Mouse (Mus musculus) urinary bladder, postnatal 36 days (tissue): ENCODE measurements around the gene Irgc1.
"Not testable (repeated sequence)": the region's sequence is repeated elsewhere in the genome, so short reads cannot be mapped to it uniquely, and the experiment has no call there.

Source experiments
- DNase-seq, 2 experiments: peaks; one replicate each; pipeline ENCODE4 v3.0.0; 2022; ENCODE audit warnings: low spot score in 2 of 2, mixed read lengths in 1 of 2

Gene Irgc1

DNA sequence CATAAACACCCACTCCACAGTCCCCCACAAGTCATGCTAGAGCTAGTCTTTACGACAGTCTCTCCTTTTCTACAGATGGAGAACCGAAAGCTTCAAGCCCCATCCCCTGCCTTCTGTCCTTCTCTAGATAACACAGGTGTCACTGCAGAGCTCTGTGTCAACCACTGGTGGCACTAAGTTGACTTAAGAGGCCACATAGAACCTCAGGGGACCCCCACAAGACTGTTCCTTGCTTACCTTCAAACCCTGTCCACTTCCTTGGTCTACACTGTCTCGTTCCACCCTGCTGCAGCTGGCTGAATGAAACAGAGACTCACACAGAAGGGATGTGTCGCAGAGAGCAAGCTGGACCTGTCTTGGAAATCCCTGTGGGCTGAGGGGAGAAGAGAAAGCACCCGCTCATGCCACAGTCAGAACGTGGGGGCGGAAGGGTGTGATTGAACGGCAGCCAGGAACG is at the start of gene Irgc1:
Irgc1 (minus strand) TSS at position 443 of the 457 bp plus-strand sequence.
- no peak for DNase-seq

DNA sequence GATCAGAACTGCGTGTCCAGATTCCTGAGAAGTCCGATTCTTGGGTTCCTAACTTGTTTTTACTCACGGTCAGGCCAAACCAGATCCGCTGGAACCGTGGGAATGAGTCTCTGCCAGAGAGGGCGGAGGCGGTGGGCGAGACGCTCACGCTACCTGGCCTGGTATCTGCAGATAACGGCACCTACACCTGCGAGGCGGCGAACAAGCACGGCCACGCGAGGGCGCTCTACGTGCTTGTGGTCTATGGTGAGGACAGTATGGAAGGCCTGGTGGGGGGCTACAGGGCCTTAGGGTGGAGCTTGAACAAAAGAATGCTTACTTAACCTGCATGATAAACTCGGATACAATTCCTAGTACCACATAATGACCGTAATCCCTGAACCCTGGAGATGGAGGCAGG is 49.4 kb upstream of the Irgc1 start:
- DNase-seq = peak in 1 of 2 experiments; percentile 20

DNA sequence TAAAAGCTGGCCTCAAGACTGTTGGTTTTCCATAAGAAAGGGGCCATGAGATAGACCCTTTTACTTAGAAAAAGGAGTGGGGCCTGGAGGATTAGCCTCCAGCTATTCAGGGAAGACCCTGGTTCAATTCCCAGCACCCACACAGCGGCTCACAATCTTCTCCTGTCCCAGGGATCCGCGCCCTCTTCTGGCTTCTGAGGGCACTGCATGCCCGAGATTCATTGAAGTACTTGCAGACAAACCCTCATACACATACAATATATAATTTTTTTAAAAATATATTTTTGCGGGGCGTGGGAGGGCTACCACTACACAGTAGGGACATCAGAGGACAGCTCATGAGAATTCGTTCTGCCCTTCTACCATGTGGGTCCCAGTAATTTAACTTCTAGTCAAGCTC is 48.8 kb upstream of the Irgc1 start:
- no peak for DNase-seq

DNA sequence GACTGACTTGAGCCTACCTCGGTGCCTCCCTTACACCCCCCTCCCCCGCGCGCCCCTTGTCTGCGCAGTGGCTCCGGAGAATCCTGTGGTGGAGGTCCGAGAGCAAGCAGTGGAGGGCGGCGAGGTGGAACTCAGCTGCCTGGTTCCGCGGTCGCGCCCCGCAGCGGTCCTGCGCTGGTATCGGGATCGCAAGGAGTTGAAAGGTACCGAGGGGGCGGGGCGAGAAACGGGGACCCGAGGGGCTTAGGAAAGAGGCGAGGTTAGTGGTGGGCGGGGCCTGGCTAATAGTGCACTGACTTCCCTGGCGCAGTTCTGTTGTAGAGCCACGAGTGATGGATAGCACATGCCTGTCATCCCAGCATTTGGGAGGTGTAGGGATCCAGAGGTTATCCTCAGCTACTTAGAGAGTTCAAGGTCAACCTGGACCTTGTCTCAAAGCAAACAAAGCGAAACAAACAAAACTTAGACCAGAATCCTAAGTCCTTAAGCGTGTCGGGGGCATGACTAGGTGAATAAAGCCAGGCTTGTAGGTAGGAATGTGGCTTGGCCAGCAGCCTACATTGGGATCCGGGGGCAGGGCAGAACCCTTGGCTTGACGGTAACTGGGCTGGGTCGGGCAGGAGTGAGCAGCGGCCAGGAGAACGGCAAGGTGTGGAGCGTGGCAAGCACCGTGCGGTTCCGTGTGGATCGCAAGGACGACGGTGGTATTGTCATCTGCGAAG is 47.9 kb upstream of the Irgc1 start:
- no peak for DNase-seq

DNA sequence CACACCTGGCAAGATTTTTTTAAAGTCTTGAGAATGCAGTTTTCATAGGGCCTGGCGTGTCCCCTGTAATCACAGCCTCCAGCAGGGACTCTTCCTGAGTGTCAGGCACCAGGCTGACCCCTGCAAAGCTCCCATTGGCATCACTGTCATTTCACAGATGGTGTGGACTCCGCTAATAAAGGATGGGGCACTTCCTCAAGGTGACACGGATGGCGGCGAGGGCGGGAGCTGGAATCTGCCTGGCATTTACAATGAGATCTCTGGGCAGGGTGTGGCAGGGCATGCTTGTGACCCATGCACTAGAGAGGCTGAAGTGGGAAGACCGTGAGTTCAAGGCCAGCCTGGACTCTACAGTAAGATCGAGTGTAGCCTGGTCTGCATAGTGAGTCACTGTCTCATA is 36.2 kb upstream of the Irgc1 start:
- DNase-seq = no peak

DNA sequence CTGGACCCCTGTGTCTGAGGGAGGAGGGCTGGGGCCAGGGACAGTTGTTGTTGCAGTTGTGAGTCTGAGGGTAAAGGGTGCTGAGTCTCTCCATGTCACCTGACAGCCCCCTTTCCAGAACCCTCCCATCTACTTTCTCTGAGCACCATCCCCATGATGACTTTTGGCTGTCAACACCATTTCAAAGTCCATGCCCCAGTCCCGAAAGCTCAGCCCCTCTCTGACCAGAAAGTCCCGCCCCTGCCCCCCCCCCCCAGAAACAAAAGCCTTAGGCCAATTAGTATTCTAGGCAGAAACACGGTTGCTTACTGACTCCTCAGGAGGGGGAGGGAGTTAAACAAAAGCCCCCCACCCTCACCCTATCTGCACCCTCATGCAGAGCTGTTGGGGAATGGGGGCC is 35.3 kb upstream of the Irgc1 start:
- DNase-seq = no peak

DNA sequence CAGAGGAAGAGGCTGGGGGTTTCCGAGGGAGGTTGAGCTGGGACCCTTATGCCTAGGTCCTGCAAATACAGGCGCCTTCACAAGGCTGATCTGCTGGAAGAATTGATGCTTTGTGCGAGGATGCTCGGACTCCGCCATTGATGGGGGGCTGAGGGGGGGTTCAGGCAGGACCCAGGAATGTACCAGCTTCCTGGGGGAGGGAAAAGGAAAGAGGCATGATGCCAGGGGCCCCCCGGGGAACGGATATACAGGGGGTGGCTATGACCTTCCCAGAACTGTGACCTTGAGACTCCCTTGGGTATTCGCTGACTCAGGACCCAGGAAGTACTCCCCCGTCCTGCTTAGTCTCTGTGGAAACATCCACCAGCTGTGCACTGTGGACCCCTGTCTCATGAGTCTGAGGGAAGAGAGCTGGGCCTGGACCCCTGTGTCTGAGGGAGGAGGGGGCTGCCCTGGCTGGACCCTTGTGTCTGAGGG is 34.6 kb upstream of the Irgc1 start:
- DNase-seq = no peak

DNA sequence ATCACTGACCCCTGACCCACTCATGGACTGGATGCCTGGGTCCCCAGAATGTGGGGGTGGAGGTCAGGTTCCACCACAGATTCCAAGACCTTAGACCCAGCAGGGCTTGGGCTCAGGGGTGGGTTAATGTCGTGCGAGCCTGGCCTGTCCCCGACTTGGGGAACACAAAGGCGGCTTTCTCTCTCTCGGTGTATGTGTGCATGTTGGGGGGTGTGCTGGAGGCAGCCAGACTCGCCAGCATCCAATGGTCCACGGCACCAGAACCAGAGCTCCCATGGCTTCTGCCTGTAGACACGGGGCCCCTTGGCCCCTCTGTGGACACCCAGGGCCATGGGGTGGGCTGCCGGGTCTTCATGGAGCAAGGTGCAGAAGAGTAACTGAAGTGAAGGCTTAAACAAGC is 33.4 kb upstream of the Irgc1 start:
- no peak for DNase-seq

DNA sequence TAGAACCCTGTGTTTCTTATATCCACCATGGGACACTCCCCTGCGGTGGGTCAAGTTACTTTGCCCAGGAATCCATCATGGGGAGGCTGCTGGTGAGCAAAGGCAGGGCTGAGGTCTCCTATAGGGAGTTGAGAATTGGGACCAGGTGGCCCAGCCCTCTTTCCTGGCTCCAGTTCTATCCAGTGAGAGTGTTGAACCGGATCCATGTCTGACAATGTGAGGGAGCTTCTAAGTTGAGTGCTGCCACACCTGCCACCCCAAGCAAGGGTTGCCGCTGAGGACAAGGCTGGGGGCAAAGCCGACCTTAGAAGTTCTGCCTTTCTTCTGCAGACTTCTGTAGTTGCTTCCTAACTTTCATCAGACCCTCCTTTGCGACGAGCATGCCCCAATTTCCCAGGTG is 31.2 kb upstream of the Irgc1 start:
- DNase-seq = not testable (repeated sequence)

DNA sequence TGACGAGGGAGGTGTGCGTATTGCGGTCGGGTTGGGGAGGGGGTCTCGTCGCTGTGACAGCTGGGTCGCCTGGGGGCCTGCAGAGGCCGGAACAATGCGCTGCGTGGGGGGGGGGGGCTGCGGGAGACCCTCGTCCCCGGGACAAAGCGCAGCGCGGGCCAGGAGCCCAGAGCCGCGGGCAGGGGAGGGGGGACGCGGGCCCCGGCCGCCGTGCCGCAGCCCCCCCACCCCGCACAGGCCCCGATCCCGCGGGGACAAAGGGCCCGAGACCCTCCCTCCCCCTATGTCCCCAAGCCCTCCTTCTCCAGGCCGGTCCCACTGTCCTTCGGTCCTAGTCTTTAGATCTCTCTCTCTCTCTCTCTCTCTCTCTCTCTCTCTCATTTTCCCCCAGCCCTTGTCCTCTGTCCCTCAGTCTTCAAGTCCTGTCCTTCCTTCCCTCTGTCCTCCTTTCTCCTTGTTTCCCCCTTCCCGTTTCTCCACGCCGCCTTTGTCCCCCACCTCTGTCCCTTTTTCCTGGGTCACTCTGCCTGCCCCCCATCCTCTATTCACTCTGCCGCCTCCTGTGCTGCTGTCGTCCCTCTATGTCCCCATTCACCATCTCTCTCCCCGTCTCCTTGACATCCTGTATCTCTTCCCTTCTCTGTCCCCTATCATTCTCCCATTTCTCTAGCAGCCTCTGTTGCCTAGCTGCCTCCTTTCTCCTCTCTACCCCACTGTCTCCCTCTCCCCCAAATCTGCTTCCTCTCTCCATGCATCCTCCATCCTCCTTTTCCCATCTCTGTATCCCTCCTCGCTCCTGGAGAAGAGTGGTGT is 30.3 kb upstream of the Irgc1 start:
- DNase-seq = no peak

DNA sequence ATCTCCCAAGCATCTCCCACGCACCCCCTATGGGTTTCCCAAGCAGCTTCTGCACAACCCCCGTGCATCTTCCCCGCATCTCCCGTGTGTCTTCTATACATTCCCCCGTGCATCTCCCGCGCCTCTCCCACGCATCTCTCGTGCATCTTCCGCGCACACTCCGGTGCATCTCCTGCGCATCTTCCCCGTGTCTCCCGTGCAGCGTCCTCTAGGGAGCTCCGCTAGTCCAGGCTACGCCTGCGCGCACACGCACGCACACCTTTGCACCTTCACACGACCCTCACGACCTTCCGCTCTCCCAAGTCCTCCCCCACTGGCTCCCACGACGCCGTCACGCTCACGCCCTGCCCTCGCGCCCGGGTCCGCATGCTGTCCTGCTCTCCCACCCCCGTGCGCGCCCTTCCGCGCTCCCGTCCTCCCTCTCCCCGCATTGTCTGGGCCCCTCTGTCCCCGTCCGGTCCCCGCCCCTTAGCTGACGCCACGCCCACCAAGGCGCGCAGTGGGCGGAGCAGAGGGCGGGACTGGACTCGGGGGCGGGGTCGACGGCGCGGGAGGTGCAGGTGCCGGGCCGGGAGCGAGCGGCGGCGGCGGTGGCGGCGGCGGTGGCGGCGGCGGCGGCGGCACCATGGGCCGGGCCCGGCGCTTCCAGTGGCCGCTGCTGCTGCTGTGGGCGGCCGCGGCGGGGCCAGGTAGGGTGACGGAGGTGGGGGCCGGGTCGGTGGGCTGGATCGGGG is 29.5 kb upstream of the Irgc1 start, which contains the start of gene Cadm4:
Cadm4 (plus strand) TSS at position 550 of the 734 bp plus-strand sequence.
- DNase-seq = peak; percentile 73 to 80

DNA sequence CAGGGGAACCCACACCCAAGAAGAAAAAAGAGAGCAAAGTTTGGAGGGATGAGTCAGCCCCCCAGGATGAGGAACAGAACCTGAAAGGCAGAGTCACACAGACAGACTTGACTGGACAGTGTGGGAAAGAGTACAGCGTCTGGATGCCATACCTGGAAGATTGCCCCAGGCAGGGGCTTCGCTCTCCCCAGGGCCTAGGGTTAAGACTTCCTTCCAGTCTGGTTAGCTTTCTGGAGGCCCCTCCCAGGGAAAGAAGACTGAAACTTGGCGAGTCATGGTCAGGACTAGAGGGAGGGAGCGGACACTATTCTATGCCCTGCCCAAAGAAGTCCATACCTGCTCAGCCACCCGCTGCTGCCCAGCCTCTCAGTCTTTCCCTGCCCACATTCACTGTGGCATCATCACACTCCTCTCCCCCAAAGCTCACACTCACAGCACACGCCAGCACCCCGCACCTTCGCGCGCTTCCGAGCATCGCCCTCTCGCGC is 28.9 kb upstream of the Irgc1 start:
- DNase-seq = no peak

DNA sequence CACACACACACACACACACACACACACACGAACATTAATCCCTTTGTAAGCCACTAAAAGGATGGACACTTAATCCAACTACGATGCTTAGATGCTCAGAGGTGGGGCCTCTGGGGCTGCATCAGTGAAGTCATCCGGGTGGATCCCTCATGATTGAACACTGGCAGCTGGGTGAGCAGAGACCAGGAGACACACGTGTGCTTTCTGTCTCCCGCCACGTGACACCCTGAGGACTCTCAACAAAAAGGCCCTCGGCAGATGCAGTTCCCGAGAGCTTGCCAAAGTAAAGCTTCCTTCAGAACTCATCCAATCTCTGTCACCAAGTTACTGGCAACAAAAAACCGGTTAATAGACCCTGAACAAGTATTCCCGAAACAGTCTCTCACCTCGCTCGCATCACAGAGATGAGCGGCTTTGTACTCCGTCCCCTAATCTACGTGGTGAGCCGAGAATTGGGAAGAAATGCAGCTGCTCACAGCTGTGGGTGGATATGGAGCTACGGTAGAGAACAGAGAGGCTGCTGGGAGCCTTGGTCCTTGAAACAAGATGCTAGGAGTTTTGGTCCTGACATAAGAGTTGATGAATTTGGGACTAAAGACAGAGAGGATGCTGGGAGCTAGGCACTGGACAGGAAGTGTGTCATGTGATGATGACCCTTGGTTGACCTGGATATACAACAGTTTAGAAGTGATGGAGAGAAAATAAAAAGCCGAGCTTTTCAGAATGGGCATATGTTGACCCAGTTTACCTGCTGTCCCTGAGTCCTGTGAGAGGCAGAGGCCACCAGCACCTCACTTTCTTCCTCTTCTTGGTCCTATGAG is 28.2 kb upstream of the Irgc1 start:
- no peak for DNase-seq

DNA sequence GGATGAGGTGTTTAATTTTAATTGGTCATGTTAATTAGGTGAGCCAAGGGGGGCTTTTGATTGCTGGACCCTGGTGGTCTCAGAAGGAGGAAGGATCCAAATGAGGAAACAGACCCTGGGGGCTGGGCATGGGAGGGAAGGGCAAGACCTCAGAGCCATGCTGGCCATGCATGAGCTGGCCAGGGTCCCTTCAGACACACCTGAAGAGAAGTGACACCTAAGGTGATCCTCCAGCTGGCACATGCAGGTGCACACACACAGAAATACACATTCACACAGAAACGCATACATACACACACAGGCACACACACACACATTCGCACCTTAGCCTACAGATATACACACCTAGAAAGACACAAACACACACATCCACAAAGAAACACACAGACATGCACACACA is 27.6 kb upstream of the Irgc1 start:
- DNase-seq = no peak

DNA sequence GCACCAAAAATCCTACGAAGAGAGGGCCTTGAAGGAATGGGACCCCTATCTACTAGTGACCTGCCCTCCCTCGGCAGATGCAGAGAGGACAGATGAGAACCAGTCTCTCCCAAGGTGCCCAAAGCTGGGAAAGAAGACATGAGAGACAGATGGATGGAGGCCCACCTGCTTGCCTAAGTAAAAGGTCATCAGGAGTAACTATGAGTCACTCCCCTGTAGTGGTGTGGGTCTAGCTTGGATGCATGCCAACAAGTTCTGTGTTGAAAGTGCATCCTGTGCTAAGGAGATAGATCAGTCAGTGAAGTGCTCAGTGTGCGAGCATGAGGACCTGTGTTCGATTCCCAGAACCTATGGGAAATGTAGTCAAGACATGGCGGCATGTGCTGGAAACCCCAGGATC is 26.8 kb upstream of the Irgc1 start:
- DNase-seq = no peak

DNA sequence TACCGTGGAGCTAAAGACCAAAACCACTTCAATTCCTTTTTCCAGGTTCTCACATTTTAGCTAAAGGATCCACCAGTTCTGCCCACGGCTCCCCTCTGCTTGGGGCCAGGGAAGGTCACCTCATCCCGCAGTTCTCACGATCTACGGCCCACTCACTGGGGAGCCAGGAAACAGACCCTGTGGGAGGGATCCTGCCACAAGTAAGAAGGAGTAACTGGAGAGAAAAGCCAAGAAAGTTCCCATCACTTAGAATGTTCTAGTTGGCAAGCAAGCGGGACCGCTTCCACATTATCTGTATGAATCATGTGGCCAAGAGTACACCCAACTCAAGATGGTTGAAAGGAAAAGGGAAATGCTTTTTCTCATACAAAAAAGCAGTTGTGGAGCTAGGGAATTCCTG is 24.8 kb upstream of the Irgc1 start:
- DNase-seq = no peak

DNA sequence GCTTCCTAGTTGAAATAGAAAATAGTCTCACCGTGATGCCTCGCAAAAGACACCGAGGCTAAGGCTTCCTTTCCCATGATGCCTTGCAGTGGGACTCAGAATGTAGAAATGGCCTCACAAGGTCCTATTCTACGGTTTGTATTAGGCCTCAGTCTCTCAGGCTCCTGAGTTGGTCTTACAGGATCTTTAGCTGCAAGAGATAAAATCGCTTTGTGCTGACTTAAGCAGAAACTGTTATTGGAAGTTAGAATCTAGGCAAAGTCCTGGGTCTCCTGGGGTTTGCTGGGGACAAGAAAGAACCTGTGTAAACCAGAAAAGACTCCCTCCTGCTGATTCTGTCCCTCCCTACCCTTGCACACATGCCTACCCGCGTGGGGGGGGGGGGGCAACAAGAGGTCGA is 24.2 kb upstream of the Irgc1 start:
- DNase-seq = no peak

DNA sequence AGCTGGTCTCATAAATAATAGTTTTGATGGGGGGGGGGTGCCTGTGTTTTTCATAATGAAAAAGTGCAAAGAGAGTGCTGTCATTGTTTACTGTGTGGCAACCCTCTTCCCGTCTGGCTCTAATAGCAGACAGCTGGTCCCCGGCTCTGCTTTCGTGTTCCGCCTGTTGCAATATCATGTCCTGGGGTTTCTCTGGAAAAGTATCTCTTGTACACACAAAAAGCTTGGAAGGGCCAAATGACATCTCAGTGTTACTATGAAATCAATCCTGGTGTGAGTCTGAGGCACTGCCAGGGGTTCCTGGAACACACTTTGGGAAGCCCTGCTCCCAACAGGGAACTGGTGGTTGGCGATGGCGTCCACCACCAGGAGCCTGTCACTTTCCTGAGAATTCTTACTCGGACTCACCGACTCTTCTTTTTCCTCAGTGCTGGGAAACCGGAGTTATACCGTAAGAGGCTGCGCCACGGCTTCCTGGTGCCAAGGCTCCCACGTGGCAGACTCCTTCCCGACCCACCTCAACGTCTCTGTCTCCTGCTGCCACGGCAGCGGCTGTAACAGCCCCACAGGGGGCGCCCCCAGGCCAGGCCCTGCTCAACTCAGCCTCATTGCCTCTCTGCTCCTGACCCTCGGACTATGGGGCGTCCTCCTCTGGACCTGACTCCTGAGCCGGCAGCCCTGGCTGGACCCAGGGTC is 22.9 kb upstream of the Irgc1 start:
- DNase-seq = no peak

DNA sequence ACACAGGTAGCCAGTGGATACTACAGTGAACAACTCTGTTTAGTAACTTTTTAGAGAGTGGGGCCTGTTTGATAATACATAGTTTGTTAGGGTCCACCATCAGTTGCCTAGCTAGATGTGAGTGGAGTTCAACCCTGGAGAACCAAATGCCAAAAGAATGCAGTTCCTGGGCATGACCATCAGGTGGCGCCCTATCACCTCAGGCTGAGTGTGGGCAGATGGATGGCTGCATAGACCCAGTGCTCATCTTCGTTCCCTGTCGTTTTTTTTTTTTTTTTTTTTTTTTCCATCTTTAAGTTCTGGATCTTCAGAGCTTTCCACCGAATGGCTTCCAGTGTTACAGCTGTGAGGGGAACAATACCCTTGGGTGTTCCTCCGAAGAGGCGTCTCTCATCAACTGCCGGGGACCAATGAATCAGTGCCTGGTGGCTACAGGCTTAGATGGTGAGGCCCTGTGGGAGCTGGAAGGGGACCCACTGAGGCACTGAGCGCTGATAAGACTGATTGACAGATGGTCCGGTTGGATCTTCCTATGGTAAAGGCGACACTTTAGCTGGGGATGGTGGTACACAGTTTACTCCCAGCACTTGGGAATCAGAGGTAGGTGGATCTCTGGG is 21.9 kb upstream of the Irgc1 start:
- peak in 1 of 2 experiments; percentile 58 for DNase-seq

DNA sequence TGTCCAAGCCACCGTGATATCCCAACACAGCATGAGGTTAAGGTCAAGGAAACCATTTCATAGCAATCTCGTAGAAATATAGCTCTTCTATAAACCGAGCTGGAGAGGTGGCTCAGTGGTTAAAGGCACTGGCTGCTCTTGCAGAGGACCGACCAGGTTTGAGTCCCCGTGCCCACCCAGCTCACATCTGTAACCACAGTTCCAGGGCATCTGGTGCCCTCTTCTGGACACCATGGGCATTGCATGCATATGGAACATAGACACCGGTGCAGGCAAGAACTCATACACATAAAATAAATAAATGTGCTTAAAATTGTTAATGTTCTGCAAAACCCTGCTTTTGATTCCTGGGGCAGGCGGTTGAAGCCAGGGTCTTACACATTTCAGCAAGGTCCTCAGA is 20.8 kb upstream of the Irgc1 start:
- no peak for DNase-seq
